Mouse (Mus musculus) layer of hippocampus, postnatal 10 days (tissue): ENCODE measurements around the gene Prss29. TPM values are rescaled to one million over a fixed set of nuclear protein-coding genes. Genes with fewer than 3 reads are reported as not detected.

ENCODE experiments used
- DNase-seq, 2 experiments: peaks; one replicate each; pipeline ENCODE4 v3.0.0; 2021; ENCODE audit warnings: low spot score in 2 of 2
- long read RNA-seq: library from polyadenylated mRNA; stranded (forward); transcript quantifications from one replicate; pipeline ENCODE4 v2.0.0, GENCODE M21; 2023
- total RNA-seq, 2 experiments: library from RNA; stranded (reverse); gene quantifications; 2 replicates each; pipeline ENCODE4 v1.2.3; 2021

Gene Prss29
- not detected for total RNA-seq
- long read RNA-seq, result 0 reads

GRCm38 (mm10) chr17:25318354-25318753, at the start of gene Prss29:
TSS of gene Prss29 (plus strand) at chr17:25318654.
- DNase-seq, result no peak

GRCm38 (mm10) chr17:25270795-25271335, 47.6 kb upstream of the Prss29 start:
- no peak for DNase-seq

DNA sequence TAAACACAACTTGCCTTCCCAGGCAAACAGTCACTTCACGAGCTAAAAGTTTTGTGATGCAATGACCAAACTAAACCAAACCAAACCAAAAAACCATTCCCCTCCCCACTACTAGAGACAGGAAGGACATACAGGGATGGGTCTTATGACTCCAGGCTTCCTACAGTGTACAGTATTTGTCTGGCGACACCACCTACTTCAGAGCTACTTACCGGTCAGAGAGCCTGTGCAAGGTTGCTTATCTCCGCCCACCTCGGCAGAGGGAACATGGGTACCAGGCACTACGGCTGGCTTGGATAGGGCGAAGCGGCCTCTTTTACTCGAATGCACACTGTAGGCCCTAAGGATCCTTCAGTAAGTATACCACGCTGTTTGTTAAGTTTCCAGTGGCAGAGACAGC, 46.1 kb upstream of the Prss29 start:
- DNase-seq, result no peak

DNA sequence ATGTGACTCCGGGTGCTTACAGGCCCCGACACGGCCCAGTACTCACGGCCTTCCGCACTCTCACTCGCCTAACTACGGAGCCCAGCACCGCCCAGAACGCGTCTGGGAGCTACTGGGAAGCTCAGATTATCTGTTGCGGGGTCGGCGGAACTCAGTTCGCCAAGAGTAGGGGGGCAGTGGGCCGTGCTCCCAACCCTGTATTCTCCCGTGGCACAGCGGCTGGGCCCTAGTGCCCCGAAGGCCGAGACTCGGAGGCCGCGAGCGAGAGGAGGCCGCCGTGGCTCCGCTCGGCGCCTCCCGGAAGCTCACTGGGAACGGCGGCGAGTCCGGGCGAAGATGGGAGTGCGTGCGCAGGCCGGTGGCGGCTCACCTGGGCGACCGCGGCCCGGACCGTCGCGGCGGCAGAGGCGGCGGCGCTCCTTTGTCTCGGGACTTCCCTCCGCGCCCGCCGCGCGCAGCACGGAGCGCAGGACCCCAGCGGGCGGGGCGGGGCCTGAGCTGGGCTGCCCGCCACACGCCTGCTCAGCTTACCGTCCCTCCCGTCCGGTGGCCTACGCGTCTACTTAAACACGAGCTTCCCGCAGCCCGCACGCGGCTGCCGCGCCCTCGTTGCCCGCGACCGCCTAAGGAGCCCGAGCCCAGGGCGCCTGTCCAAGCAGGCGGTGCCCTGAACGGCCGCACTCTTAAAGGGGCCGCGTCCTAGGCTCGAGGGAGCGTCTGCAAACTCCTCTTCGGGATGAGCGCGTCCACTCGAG, 45.3 kb upstream of the Prss29 start:
- DNase-seq, result peak; percentile 64 to 95

- DNase-seq, result peak; percentile 98 to 99
Measured at GRCm38 (mm10) chr17:25273706-25274501, 44.5 kb upstream of the Prss29 start.

- peak in 1 of 2 experiments; percentile 17 for DNase-seq
Measured at GRCm38 (mm10) chr17:25274571-25275346, 43.7 kb upstream of the Prss29 start, which contains the start of gene Ube2i. TSS of gene Ube2i (minus strand) at chr17:25274622.

DNA sequence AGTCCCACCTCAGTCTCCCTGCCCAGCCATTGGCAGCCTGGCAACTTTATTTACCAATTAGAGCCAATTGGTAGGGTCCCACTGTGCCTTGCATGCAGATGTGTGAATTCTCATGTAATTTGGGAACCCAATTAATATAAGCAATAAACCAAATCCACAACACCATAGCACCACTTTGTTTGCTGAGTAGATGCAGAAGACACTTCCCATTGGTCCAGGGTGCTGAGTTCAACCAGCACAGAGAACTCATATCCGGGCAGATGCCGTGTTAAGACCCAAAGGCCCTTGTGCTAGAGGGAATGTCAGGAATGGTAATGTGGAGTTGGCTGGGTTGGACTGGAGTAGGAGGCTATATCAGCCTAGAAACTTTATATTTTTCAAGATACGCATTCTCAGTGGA, 42.6 kb upstream of the Prss29 start:
- DNase-seq, result no peak

DNA sequence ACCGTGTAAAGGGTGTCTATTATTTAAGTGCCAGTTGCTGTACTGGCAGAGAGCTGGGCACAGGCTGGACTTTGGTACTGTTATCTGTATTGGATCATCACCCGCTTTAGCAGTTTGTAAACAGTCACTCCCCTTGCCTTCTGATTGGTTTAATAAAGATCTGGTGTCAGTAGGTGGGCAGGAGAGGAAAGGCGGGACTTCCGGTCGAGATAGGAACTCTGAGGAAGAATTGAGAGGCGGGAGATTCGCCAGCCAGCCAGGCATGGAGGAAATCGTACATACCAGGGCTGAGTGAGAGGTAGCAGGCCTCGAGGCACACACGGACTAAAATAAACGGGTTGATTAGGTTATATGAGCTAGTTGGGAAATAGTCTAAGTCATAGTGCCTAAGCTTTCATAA, 36.3 kb upstream of the Prss29 start:
- DNase-seq, result no peak

- DNase-seq, result peak; percentile 51 to 64
Measured at GRCm38 (mm10) chr17:25285033-25285432, 33.4 kb upstream of the Prss29 start.

DNA sequence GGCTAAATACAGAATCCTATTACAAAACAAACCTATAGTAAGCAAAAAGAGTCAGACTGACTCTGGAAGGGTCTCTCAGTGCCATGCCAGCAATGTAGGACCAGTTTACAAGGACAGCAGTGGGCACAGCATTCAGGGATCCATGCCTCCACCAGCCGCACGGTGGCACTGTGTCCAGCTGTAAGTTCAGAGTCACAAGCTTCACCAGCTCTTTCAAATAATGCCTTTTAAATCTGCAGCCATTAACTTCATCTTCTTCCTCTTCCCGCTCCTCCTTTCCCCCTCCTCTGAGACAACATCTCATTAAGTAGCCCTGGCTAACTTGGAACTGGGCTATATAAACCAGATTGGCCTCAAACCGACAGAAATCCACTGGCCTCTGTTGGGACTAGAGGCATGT, 29.6 kb upstream of the Prss29 start:
- peak; percentile 51 to 67 for DNase-seq

GRCm38 (mm10) chr17:25290411-25290810, 28.0 kb upstream of the Prss29 start:
- no peak for DNase-seq

DNA sequence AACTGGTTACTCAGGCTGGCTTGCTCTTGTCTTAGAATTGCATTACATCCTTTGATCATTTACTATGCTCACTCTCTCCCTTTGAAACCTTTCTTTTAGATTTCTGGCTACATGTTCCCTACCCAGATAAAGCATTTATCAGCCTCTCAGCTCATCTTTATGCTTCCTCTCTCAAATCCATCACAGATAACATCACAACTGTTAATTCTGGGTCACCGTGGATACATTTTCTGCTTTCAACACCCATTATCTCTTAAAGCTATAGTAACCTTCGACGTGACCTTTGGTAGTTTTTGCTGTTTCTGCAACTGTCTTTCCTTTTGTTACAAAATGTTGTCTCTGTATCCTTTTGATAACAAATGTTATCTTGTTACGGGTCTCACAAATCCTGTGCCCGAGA, 25.0 kb upstream of the Prss29 start:
- no peak for DNase-seq

DNA sequence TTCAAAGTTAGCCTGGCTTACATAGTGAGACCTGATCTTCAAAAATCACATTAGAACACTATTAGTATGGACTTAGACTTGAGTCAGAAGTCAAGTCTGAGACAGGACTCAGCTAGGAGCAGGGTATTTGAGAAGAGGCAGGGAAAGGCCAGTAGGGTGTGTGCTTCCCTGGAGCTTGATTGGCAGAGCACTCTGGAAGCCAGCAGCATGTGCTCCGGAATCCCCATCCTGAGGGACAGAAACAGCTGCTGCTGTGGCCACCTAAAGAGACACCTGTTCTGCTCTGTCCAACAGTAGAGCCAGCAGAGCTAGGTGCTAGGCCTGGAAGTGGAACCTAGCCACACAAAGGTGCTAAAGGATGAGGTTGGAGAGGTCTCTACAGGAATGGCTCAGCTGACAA, 24.3 kb upstream of the Prss29 start:
- DNase-seq, result no peak

DNA sequence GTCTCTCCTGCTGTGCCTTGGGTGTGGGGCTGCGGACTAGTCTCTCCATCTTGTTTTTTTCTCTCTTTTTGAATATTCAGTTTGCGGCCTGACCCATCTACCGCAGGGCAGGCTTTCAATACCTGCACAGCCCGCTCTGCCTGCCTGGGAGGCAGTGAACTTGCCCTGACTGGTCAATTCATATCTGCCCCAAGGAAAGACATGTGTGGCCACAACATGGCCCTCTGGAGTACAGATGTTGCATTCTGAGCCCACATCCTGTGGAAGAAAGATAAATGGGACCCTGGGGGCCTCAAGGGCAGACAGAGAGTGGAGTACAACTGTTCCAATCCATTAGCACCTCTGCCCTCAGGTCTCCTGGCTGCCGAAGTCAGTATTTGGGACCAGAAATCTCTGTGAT, 20.4 kb upstream of the Prss29 start, which contains the start of gene Prss34:
Prss34 (plus strand) TSS at position 301 of the 400 bp plus-strand sequence.
- DNase-seq, result no peak

- DNase-seq, result no peak
Measured at GRCm38 (mm10) chr17:25308346-25308745, 10.1 kb upstream of the Prss29 start, which contains the start of gene Prss28. TSS of gene Prss28 (plus strand) at chr17:25308646.

- DNase-seq, result no peak
Measured at GRCm38 (mm10) chr17:25320819-25321218, 2.4 kb downstream of the Prss29 start.

DNA sequence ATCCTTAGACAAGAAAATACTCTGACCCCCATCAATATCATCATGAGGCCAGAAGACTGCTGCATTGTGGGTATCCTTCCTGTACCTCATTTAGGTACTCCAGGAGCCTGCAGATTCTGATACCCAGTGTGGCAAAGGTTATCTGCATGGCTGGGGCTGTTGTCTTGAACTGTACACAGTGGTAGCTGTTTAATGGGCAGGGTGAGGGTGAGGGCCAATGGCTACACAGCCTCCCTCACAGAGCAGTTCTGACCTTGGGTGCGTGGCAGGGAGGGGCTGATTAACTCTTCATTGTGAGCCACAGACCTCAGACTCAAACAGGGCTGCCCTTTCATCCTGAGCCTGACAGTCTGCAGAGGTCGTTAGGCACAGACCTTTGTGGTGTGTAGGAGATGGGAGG, 4.5 kb downstream of the Prss29 start:
- DNase-seq, result no peak

DNA sequence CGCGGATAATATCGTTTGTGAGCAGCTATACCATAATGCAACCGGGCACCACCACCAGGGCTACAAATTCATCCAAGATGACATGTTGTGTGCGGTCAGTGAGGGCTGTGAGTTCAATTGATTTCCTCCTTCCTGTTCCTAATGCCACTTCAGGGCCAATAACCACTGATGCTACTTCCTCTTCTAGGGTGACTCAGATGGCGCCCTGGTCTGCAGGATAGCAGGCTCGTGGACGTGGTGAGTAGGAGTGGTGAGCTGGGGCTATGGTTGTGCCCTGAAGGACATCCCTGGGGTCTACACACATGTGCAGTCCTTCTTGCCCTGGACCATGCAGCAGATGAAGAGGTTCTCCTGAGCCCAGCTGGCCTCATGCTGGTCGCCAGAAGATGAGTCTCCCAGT, 13.9 kb downstream of the Prss29 start:
- DNase-seq, result no peak

GRCm38 (mm10) chr17:25333943-25334342, 15.5 kb downstream of the Prss29 start:
- DNase-seq, result peak; percentile 81 to 84

DNA sequence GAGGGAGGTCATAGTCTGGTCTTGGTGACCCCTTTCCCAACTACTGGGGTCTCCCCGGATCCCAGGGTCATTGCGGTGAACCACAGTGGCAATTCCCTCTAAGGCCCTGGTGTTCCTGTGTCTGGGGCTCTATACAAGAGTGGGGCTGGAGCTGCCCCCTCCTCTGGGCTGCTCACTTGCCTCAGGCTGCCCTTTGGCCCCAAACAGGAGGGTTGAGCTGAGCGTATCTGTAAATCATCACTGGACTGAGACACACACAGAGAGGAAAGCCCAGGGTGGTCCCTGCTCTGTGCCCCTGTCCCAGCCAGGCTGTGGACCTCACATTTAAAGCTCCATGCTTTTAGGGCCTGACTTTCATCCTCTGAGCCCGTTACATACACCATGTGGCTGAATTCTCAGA, 19.8 kb downstream of the Prss29 start:
- DNase-seq, result no peak

DNA sequence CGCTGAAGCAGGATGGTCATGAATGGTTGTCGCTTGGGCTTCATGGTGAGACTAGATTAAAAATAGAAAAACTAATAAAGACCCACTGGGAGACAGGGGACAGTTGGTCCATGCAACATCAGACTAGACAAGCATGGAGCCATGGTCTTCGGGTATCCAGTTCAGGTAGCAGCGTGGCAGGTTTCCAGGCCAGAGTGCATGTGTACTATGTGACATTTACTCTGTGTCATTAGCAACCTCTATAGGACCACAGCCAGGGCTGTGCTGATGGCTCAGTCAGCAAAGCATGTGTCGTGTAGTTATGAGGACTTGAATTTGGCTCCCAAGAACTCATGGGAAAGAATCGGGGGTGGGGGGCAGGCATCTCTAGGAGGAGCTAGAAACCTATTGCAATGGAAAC, 21.5 kb downstream of the Prss29 start:
- no peak for DNase-seq
